Mouse (Mus musculus): ENCODE results near the gene Scp2.

DNA sequence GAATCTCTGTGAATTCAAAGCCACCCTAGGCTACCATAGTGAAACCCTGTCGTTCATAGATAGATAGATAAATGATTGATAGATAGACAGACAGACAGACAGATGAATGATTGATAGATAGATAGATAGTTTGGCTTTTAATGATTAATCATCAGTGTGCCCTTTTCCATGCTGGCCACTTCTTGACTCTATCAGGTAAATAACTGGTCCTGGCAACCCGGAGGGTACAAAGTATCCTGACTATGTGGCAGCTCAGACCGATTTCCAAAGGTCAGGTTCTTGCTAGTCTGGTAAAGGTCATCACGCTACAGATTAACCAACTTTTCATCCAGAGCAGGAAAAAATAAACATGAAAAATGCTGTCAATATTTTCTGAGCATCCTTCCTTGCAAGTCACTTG, 78.2 kb downstream of the Scp2 start:
- no peak for TF ChIP-seq POLR2A (IDR thresholded peaks at IDR 0.05; ENCODE audit: extremely low read depth, insufficient read depth, low read length)
- TF ChIP-seq CTCF (IDR thresholded peaks at IDR 0.05; ENCODE audit: extremely low read depth, insufficient read depth, low read length): no peak

Data from cortical plate, adult 2 months (tissue).